Mouse (Mus musculus) stomach, postnatal 0 days (tissue): Measurements from ENCODE around the gene Krt79. TPM values are rescaled to one million over a fixed set of nuclear protein-coding genes. Genes with fewer than 3 reads are reported as not detected.
A peak's percentile ranks its signal among the peaks of the same experiment; 100 is the strongest.

Source experiments
- ATAC-seq: fragments of 200-750 bp; cut with Nextera tagmentation; 2 replicates; pipeline ENCODE4 v1.8.0; 2017; ENCODE audit not compliant: low FRiP score, low TSS enrichment
- DNase-seq: peaks from one replicate; pipeline ENCODE4 v3.0.0-alpha.2; 2016; ENCODE audit warnings: low spot score
- H3K27ac ChIP-seq: fragments of 300-500 bp; sonication (generic); replicated peaks from 2 replicates; pipeline ENCODE4 v1.5.1; 2014; ENCODE audit warnings: mild to moderate bottlenecking, control low read depth
- H3K27me3 ChIP-seq: fragments of 300-500 bp; sonication (generic); 2 replicates; pipeline ENCODE4 v1.6.1; 2014; ENCODE audit warnings: low read length; ENCODE audit not compliant: control insufficient read depth, insufficient read depth
- H3K36me3 ChIP-seq: fragments of 300-500 bp; sonication (generic); 2 replicates; pipeline ENCODE4 v1.6.1; 2014; ENCODE audit warnings: low read length, mixed read lengths; ENCODE audit not compliant: control insufficient read depth, insufficient read depth
- H3K4me1 ChIP-seq: fragments of 300-500 bp; sonication (generic); replicated peaks from 2 replicates; pipeline ENCODE4 v1.6.1; 2014; ENCODE audit warnings: antibody characterized with exemption; ENCODE audit not compliant: control insufficient read depth, insufficient read depth
- H3K4me2 ChIP-seq: fragments of 300-500 bp; sonication (generic); replicated peaks from 2 replicates; pipeline ENCODE4 v1.6.1; 2014; ENCODE audit warnings: low read depth, mild to moderate bottlenecking, control low read depth, moderate library complexity
- H3K4me3 ChIP-seq: fragments of 300-500 bp; sonication (generic); 2 replicates; pipeline ENCODE4 v1.5.1; 2014; ENCODE audit warnings: low read depth, low read length, control low read depth
- H3K9ac ChIP-seq: fragments of 300-500 bp; sonication (generic); 2 replicates; pipeline ENCODE4 v1.6.1; 2014; ENCODE audit warnings: mild to moderate bottlenecking, low read length, control low read depth, mixed read lengths
- H3K9me3 ChIP-seq: fragments of 300-500 bp; sonication (generic); 2 replicates; pipeline ENCODE4 v1.6.1; 2016; ENCODE audit warnings: low read length; ENCODE audit not compliant: control insufficient read depth
- CTCF ChIP-seq: IDR thresholded peaks from 2 replicates; pipeline ENCODE4 v1.5.1; 2016; ENCODE audit warnings: antibody characterized with exemption, low read depth, mild to moderate bottlenecking, moderate library complexity
- EP300 ChIP-seq: optimal IDR thresholded peaks from 2 replicates; pipeline ENCODE3; 2016; ENCODE audit warnings: antibody characterized with exemption
- WGBS: fragments of 180-500 bp; shearing (Covaris S2); extraction: QIAGEN DNeasy Blood & Tissue Kit; methylation state at CpG from one replicate; pipeline ENCODE4 v1.1.7; 2014; 5-methylcytosine and 5-hydroxymethylcytosine counted together
- polyA plus RNA-seq: library from polyadenylated mRNA; unstranded; fragments of >200 nt; fragmentation: Nextera tagmentation; extraction: Ambion mirVana; gene quantifications from 2 replicates; pipeline ENCODE4 v1.2.1, GENCODE M21; 2015

Krt79 gene
- polyA plus RNA-seq, 1 experiment from 2014 or later: 12.2 TPM

DNA sequence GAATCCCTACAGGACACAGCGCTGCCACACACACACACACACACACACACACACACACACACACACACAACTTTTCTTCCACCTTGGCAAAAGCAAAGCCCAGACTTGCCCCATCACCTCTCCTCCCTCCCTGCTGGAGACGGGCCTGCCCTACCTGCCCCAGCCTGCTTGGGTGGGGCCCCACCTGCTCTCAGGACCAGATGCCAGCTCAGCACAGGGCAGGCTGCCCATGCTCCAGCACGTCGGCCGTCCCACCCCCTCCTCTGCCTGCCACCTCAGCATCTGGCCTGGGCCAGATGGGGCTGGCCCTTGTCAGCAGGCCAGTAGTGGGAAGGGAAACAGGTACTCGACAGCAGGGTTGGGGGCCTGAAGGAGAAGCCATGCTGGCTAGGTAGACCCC is 40.7 kb upstream of the Krt79 start:
- DNase-seq (peak; percentile 92), ATAC-seq (peak; percentile 67)
- H3K4me2 ChIP-seq: no peak overlapping the region
- H3K9ac ChIP-seq: no peak overlapping the region
- no peaks in the 10 kb centered on the region for H3K27me3 ChIP-seq
- peak overlapping the region; percentile 90 for H3K27ac ChIP-seq
- H3K4me3 ChIP-seq: no peak overlapping the region
- no peaks in the 10 kb centered on the region for H3K9me3 ChIP-seq
- 41% methylated on average over 6 of the region's 6 CpGs for WGBS
- no peaks in the 10 kb centered on the region for H3K36me3 ChIP-seq
- peaks cover 18% of the 10 kb centered on the region for H3K4me1 ChIP-seq
- TF ChIP-seq EP300: peak; percentile 87
- TF ChIP-seq CTCF: no peak

DNA sequence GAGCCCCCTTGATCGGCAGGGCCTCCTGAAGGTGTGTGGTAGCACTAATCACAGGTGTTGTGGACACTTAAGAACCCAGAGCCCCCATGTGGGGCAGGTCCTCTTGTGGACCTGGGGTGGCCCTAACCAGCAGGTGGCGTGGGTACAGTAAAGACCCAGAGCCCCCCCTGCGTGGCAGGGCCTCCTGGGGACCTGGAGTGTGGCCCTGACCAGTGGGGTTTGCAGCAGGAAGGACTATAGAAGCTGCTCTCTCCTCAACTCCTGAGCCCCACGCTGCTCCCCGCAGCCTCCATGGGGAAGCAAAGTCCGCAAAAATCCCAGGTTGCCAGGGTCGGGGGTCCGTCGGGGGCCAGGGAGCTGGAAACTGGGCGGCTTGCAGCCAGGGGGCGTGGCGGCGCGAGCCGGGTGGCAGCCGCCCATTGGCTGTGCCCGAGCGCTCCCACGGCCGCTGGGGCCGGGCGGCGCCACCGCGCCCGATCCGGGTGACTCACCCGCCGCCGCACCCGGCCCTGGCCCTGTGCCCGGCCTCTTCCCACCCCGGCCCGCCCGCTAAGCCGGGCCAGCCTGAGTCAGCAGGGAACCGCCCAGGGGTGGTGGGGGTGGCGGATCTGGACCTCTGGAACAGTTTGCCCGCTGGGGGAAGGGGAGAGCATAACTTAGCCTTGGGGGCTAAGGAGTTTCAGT is 37.1 kb upstream of the Krt79 start:
- Histone ChIP-seq H3K4me3 (0 out of 2 replicates have a peak overlapping the region, but pooled peaks have one; percentile 10), H3K36me3 (no peaks in the 10 kb centered on the region), H3K4me1 (peaks cover 28% of the 10 kb centered on the region), H3K9me3 (no peaks in the 10 kb centered on the region), H3K27me3 (no peaks in the 10 kb centered on the region), H3K9ac (peak overlapping the region; percentile 68), H3K27ac (peak overlapping the region; percentile 99), H3K4me2 (peak overlapping the region; percentile 50)
- peak; percentile 34 for TF ChIP-seq CTCF
- peak; percentile 75 for TF ChIP-seq EP300
- DNase-seq: peak; percentile 98
- peak; percentile 86 for ATAC-seq
- WGBS: 2% methylated on average over 37 of the region's 39 CpGs

DNA sequence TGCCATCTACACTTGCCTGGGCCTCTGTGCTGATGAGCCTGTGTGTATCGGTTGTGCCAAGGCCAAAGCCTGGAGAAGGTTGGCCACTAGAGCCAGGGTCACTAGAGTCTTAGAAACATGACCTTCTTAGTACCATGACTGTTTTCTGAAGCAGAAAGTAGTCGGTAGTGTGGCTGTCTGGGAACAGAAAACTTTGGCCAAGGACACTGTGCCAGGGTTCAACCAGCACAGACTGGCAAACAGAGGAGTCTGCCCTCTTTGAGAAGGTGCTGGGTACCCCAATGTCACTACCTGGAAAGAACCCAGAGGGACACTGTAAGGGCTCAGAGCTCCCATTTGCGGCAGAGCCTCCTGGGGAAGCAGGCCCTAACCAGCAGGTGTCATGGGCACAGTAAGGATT is 36.5 kb upstream of the Krt79 start:
- H3K4me3 ChIP-seq: no peak overlapping the region
- H3K36me3 ChIP-seq: no peaks in the 10 kb centered on the region
- peaks cover 28% of the 10 kb centered on the region for H3K4me1 ChIP-seq
- 36% methylated on average over 3 of the region's 3 CpGs for WGBS
- peak overlapping the region; percentile 68 for H3K9ac ChIP-seq
- H3K27ac ChIP-seq: peak overlapping the region; percentile 99
- TF ChIP-seq EP300 (no peak), CTCF (no peak)
- ATAC-seq (no peak), DNase-seq (no peak)
- H3K9me3 ChIP-seq: no peaks in the 10 kb centered on the region
- no peaks in the 10 kb centered on the region for H3K27me3 ChIP-seq
- H3K4me2 ChIP-seq: peak overlapping the region; percentile 50; the same call in 1 of the 2 replicates

- Histone ChIP-seq H3K9ac (peak overlapping the region; percentile 23; the same call in 1 of the 2 replicates), H3K4me3 (no peak overlapping the region), H3K27ac (peak overlapping the region; percentile 99), H3K27me3 (no peaks in the 10 kb centered on the region), H3K9me3 (no peaks in the 10 kb centered on the region), H3K4me2 (no peak overlapping the region), H3K36me3 (no peaks in the 10 kb centered on the region), H3K4me1 (peaks cover 28% of the 10 kb centered on the region)
- 26% methylated on average over 5 of the region's 5 CpGs for WGBS
- peak; percentile 84 for DNase-seq
- TF ChIP-seq CTCF (no peak), EP300 (peak; percentile 88)
- peak; percentile 62 for ATAC-seq
These were observed 35.9 kb upstream of the Krt79 start for GRCm38 (mm10) chr15:101976023-101976422.

GRCm38 (mm10) chr15:101974083-101974845 is 34.1 kb upstream of the Krt79 start:
- Histone ChIP-seq H3K9me3 (no peaks in the 10 kb centered on the region), H3K4me2 (peak overlapping the region; percentile 23), H3K4me3 (no peak overlapping the region), H3K9ac (peak overlapping the region; percentile 55), H3K36me3 (no peaks in the 10 kb centered on the region), H3K27ac (peak overlapping the region; percentile 99), H3K27me3 (no peaks in the 10 kb centered on the region), H3K4me1 (peaks cover 30% of the 10 kb centered on the region)
- DNase-seq (peak; percentile 65), ATAC-seq (no peak)
- TF ChIP-seq EP300 (no peak), CTCF (no peak)
- WGBS: 39% methylated on average over 16 of the region's 16 CpGs
